Mouse (Mus musculus): ENCODE results near the gene Col3a1. TPM values are rescaled to one million over a fixed set of nuclear protein-coding genes. Genes with fewer than 3 reads are reported as not detected.

Col3a1 gene
- total RNA-seq, 2 experiments from 2014 or later = 1,443 to 1,651 TPM

GRCm38 (mm10) chr1:45381866-45382265 is 70.5 kb downstream of the Col3a1 start:
- DNase-seq = peak; percentile 32

Small RNA genes lying within 50 kb of the gene (microRNA-seq; reads per million reads assigned to microRNA genes)
- gene Gm47302 = 0.41 to 2.8 reads per million in 2 experiments

Other genes with a start within 250 kb of the Col3a1 start
- 100 to 1,000 TPM; 123 to 128 TPM for gene Col5a2, start 191.7 kb downstream of the Col3a1 start, total RNA-seq (2021)